Mouse (Mus musculus): ENCODE measurements at regions not wholly inside any gene's neighbourhood (a gene's known extent, or its start where the extent isn't known, plus 50 kb on each side); places are given as distances from the start of the nearest gene placed in this dataset.

DNA sequence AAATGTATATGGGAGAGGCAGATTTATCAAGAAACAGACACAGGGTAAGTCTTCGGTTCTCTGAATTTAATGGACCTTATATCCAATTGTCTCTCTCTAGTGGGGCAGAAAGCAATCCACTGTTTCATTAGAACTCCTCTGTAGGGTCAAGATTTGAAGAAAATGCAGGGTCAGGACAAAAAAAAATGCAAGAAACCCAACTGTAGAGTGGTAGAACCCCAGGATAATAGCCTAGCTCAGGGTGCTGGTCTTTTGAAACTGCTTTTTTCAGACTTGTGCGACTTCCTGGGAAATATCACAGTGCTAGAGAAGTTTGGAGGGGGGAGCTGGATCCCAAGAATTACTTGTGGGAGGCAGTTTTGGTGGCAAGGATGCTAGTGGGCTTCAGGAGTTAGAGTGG lies 162.0 kb downstream of the Barhl2 start:
- no peak overlapping the region for H3K4me3 ChIP-seq (ENCODE audit: insufficient read depth, low read depth, low read length)
- TF ChIP-seq CTCF (IDR thresholded peaks at IDR 0.05; ENCODE audit: insufficient read depth, low read depth, low read length): no peak
- no peak overlapping the region for H3K27ac ChIP-seq (ENCODE audit: insufficient read depth, low read depth, low read length)
- WGBS: 46% methylated on average over 2 of the region's 2 CpGs
- peaks cover 2% of the 10 kb centered on the region; the same call in 1 of the 2 replicates for H3K4me1 ChIP-seq (ENCODE audit: control insufficient read depth, insufficient read depth, low read length)

DNA sequence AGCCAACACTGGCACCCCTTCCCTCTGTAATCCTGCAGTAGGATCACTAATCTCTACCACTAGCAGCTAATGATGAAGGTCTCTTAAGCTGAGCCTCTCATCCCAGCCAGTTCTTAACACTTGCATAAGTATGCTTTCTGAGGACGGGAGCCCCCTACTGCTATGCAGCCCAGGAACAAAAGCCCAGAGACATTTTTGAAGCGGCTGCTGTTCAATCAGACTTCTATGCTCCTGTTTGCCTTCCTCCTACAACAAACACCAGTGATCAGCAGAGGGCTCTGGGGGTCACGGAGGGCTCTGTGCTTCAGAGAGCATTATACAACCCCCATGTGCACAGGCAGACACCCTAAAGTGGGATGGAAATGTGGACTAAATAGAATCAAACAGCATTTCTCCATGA lies 162.4 kb downstream of the Barhl2 start:
- Histone ChIP-seq H3K4me3 (ENCODE audit: insufficient read depth, low read depth, low read length) (no peak overlapping the region), H3K27ac (ENCODE audit: insufficient read depth, low read depth, low read length) (no peak overlapping the region), H3K4me1 (ENCODE audit: control insufficient read depth, insufficient read depth, low read length) (peaks cover 2% of the 10 kb centered on the region; the same call in 1 of the 2 replicates)
- 28% methylated on average over 3 of the region's 3 CpGs for WGBS
- TF ChIP-seq CTCF (IDR thresholded peaks at IDR 0.05; ENCODE audit: insufficient read depth, low read depth, low read length): no peak
- no peak for TF ChIP-seq POLR2A (IDR thresholded peaks at IDR 0.05; ENCODE audit: insufficient read depth, low read depth, low read length)

DNA sequence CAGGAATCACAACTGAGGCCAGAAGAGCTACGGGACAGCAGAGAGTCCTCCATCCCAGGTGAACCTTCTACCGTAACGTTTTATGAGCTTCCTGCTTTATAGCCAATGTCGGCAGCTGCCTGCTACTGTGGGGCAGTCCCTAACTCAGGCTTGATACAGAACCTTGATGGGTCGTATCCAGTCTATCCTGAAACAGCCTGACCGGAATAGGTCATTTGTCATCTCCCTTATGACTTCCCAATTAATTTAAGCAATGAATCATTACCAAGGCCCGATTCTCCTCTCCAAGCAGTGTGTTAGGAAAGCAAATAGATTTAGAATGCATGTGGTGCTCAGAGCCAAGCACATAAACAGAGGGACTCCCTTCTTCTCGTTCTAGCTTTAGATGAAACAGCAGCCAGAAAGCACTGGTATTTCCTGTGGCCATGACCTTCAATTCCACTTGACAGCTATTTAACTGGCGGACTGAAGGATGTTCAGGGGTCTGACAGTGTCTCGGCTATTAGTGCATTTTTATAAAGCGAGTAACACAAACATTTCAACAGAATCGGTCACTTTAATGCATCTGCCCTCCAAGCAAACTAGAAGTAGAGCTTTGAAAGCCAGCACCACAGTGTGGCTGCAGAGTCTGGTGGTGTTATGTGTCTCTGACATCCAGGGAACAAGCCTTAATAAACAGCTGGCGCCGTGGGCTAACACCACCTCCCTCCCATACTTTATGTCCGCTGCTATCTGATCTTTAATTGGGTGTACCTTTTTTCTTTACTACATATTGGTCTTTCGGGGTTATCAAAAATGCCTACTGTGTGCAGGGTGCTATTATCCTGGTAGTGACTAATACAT lies 165.4 kb downstream of the Barhl2 start:
- 87% methylated on average over 16 of the region's 16 CpGs for WGBS
- H3K4me1 ChIP-seq (ENCODE audit: control insufficient read depth, insufficient read depth, low read length): no peaks in the 10 kb centered on the region

DNA sequence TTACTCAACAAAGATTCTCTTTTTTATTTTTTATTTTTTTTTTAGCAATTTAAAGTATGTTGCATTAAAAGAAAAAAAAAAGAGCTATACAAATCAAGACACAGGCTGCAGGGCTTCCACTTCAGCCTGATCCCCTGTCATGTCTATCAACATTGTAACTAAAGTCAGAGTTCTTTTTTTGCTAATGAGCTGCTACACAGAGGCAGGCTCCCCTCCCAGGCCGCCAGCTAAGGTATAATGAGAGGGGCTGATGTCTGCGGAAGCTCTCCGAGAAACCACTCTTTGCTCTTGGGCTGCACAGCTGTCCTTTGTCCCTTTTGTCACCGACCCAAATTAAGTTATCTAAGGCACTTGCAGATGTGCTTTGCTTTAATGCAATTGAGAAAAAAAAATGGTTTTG lies 172.8 kb downstream of the Barhl2 start:
- no peak overlapping the region for H3K4me3 ChIP-seq (ENCODE audit: insufficient read depth, low read depth, low read length)
- no peak for TF ChIP-seq POLR2A (IDR thresholded peaks at IDR 0.05; ENCODE audit: insufficient read depth, low read depth, low read length)
- TF ChIP-seq CTCF (IDR thresholded peaks at IDR 0.05; ENCODE audit: insufficient read depth, low read depth, low read length): no peak
- WGBS: 31% methylated on average over 4 of the region's 4 CpGs
- no peak overlapping the region for H3K27ac ChIP-seq (ENCODE audit: insufficient read depth, low read depth, low read length)
- no peaks in the 10 kb centered on the region; the same call in 1 of the 2 replicates for H3K4me1 ChIP-seq (ENCODE audit: control insufficient read depth, insufficient read depth, low read length)

More for the DNA sequence above, 165.4 kb downstream of the Barhl2 start:
- no peak overlapping the region for H3K27ac ChIP-seq (ENCODE audit: insufficient read depth, low read depth, low read length)
- no peak overlapping the region for H3K4me3 ChIP-seq (ENCODE audit: insufficient read depth, low read depth, low read length)
- TF ChIP-seq POLR2A (IDR thresholded peaks at IDR 0.05; ENCODE audit: insufficient read depth, low read depth, low read length) (no peak), CTCF (IDR thresholded peaks at IDR 0.05; ENCODE audit: insufficient read depth, low read depth, low read length) (no peak)

DNA sequence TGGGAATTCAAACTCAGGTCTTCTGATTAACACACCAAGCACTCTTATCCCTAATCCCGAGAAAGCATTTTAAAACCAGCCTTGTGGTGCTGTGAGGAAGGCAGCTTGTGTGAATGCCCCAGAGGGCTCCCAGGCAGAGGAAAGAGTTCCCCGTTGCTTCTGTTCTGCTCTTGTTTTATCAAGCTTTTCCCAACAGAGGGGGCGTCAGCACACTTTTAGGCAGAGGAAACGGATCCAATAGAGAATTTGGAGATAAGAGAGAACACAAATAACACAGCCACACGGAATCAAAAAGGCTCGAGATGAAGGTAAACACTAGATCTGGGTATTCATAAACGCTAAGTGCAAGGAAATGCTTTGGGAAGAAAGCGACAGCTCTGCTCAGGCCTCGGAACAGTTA lies 173.2 kb downstream of the Barhl2 start:
- Histone ChIP-seq H3K27ac (ENCODE audit: insufficient read depth, low read depth, low read length) (no peak overlapping the region), H3K4me3 (ENCODE audit: insufficient read depth, low read depth, low read length) (no peak overlapping the region), H3K4me1 (ENCODE audit: control insufficient read depth, insufficient read depth, low read length) (no peaks in the 10 kb centered on the region; the same call in 1 of the 2 replicates)
- TF ChIP-seq POLR2A (IDR thresholded peaks at IDR 0.05; ENCODE audit: insufficient read depth, low read depth, low read length) (no peak), CTCF (IDR thresholded peaks at IDR 0.05; ENCODE audit: insufficient read depth, low read depth, low read length) (no peak)
- 42% methylated on average over 9 of the region's 9 CpGs for WGBS

DNA sequence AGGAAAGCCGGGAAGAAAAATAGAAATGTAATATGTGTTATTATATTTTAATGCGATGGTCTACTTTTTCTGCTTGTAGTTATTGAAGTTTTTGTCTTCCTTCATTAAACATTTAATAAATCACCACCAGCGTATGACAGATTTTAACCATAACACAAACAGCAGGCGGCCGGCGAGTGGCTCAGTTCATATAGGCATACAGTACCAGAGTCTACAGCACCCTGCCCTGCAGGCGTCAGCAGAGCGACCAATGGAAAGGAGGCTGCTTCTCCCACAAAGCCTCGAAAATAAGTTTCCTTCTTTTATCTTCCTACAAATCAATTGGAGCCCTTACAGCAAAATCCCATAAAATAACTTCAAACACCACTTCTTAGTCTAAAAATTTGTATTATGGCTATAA lies 175.3 kb downstream of the Barhl2 start:
- 92% methylated on average over 9 of the region's 9 CpGs for WGBS
- no peak for TF ChIP-seq POLR2A (IDR thresholded peaks at IDR 0.05; ENCODE audit: insufficient read depth, low read depth, low read length)
- H3K27ac ChIP-seq (ENCODE audit: insufficient read depth, low read depth, low read length): no peak overlapping the region
- no peaks in the 10 kb centered on the region; the same call in 1 of the 2 replicates for H3K4me1 ChIP-seq (ENCODE audit: control insufficient read depth, insufficient read depth, low read length)
- no peak overlapping the region for H3K4me3 ChIP-seq (ENCODE audit: insufficient read depth, low read depth, low read length)

DNA sequence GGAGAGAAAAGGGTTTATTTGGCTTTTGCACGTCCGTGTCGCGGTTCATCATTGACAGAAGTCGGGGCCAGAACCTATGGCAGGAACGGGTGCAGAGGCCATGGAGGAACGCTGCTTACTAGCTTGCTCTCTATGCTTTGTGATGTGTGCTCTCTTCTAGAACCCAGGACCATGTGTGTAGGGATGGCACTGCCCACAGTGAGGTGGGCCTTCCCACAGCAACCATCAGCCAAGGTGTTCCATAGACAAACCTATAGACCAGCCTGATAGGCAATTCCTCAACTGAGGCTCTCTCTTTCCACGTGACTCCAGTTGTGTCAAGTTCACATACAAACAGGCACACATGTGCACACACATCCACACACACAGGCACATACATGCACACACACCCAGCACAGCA lies 180.2 kb downstream of the Barhl2 start:
- Histone ChIP-seq H3K27ac (ENCODE audit: insufficient read depth, low read depth, low read length) (no peak overlapping the region), H3K4me1 (ENCODE audit: control insufficient read depth, insufficient read depth, low read length) (no peaks in the 10 kb centered on the region), H3K4me3 (ENCODE audit: insufficient read depth, low read depth, low read length) (no peak overlapping the region)
- WGBS: 94% methylated on average over 8 of the region's 8 CpGs
- TF ChIP-seq CTCF (IDR thresholded peaks at IDR 0.05; ENCODE audit: insufficient read depth, low read depth, low read length) (no peak), POLR2A (IDR thresholded peaks at IDR 0.05; ENCODE audit: insufficient read depth, low read depth, low read length) (no peak)

DNA sequence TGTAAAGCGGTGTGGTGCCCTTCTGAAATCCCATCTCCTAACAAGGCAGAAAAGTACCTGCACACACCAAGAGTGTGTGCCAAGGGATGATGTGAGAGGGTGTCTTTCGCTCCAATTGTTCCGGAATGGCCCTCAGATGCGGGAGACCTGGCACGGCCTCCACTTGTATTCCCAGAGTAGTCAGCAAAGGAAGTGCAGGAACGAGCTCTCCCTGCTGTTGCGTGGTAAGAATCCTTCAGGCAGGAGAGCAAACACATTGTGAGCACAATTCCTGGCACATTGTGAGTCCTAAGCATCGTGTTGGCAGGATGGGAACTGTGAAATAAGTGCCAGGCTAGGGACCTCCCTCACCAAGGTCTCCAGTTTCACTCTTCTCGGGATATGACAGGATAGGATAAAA lies 180.7 kb downstream of the Barhl2 start:
- no peak for TF ChIP-seq POLR2A (IDR thresholded peaks at IDR 0.05; ENCODE audit: insufficient read depth, low read depth, low read length)
- TF ChIP-seq CTCF (IDR thresholded peaks at IDR 0.05; ENCODE audit: insufficient read depth, low read depth, low read length): no peak
- Histone ChIP-seq H3K4me1 (ENCODE audit: control insufficient read depth, insufficient read depth, low read length) (no peaks in the 10 kb centered on the region), H3K4me3 (ENCODE audit: insufficient read depth, low read depth, low read length) (no peak overlapping the region), H3K27ac (ENCODE audit: insufficient read depth, low read depth, low read length) (no peak overlapping the region)
- WGBS: 71% methylated on average over 9 of the region's 9 CpGs

DNA sequence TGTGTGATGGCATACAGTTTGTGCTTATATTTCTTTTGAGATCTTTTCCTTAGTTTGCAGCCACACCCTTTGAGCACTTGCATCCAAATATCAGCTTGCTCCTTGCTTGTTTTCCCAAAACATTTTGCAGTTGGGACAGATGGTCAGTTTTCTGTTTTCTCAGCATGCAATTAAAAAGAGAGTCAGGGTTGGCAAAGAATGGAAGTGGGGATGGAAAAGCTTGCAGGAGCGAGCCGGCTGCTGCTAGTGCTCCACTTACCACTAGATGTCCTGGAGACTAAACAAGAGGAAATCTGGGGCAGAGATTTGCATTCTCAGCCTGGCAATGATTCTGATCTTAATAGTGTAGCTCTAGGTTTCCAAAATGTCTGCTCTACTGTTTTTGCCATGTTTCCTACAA lies 181.8 kb downstream of the Barhl2 start:
- TF ChIP-seq POLR2A (IDR thresholded peaks at IDR 0.05; ENCODE audit: insufficient read depth, low read depth, low read length) (no peak), CTCF (IDR thresholded peaks at IDR 0.05; ENCODE audit: insufficient read depth, low read depth, low read length) (no peak)
- Histone ChIP-seq H3K27ac (ENCODE audit: insufficient read depth, low read depth, low read length) (no peak overlapping the region), H3K4me3 (ENCODE audit: insufficient read depth, low read depth, low read length) (no peak overlapping the region), H3K4me1 (ENCODE audit: control insufficient read depth, insufficient read depth, low read length) (no peaks in the 10 kb centered on the region)
- 6% methylated on average over 2 of the region's 2 CpGs for WGBS
